Mouse (Mus musculus) liver, embryonic 14.5 days (tissue): ENCODE results near the gene Scarb1. TPM values are rescaled to one million over a fixed set of nuclear protein-coding genes. Genes with fewer than 3 reads are reported as not detected.

Experiments
- ATAC-seq: fragments of 200-750 bp; cut with Nextera tagmentation; 2 replicates; pipeline ENCODE4 v1.8.0; 2017; ENCODE audit warnings: moderate number of reproducible peaks, mild to moderate bottlenecking, moderate library complexity; ENCODE audit not compliant: insufficient read depth
- DNase-seq, 3 experiments: peaks; one replicate each; pipeline ENCODE4 v3.0.0-alpha.2; 2012 to 2013; ENCODE audit warnings: low read depth in 3 of 3, low spot score in 3 of 3
- H3K27ac ChIP-seq: fragments of 300-500 bp; sonication (generic); 2 replicates; pipeline ENCODE4 v1.5.1; 2014; ENCODE audit warnings: moderate library complexity, mild to moderate bottlenecking, control low read depth, inconsistent platforms
- H3K27me3 ChIP-seq: fragments of 300-500 bp; sonication (generic); 2 replicates; pipeline ENCODE4 v1.6.1; 2014; ENCODE audit warnings: mild to moderate bottlenecking, low read length, moderate library complexity; ENCODE audit not compliant: control insufficient read depth, insufficient read depth
- H3K36me3 ChIP-seq: fragments of 300-500 bp; sonication (generic); replicated peaks from 2 replicates; pipeline ENCODE4 v1.6.1; 2014; ENCODE audit warnings: low read depth; ENCODE audit not compliant: control insufficient read depth, insufficient read depth
- H3K4me1 ChIP-seq, 2 experiments: fragments of 200-500 bp in 1 of 2; fragments of 300-500 bp in 1 of 2; sonication (generic) in 1 of 2; replicated peaks; 2 replicates each; pipeline ENCODE4 v1.6.1; 2012 to 2014; ENCODE audit warnings: antibody characterized with exemption in 1 of 2, inconsistent platforms in 1 of 2, low read length in 1 of 2; ENCODE audit not compliant: control insufficient read depth in 2 of 2, insufficient read depth in 2 of 2
- H3K4me2 ChIP-seq: fragments of 300-500 bp; sonication (generic); 2 replicates; pipeline ENCODE4 v1.6.1; 2014; ENCODE audit warnings: low read depth, mild to moderate bottlenecking, control low read depth, moderate library complexity
- H3K4me3 ChIP-seq, 2 experiments: fragments of 200-500 bp in 1 of 2; fragments of 300-500 bp in 1 of 2; sonication (generic) in 1 of 2; 2 replicates each; pipeline ENCODE4 v1.5.1; 2012 to 2014; ENCODE audit warnings: low read depth in 2 of 2, low read length in 2 of 2, mild to moderate bottlenecking in 2 of 2, control low read depth in 1 of 2, inconsistent platforms in 1 of 2, moderate library complexity in 1 of 2; ENCODE audit not compliant: insufficient read depth in 1 of 2
- H3K9ac ChIP-seq: fragments of 300-500 bp; sonication (generic); replicated peaks from 2 replicates; pipeline ENCODE4 v1.6.1; 2014; ENCODE audit warnings: mild to moderate bottlenecking, control low read depth, moderate library complexity
- H3K9me3 ChIP-seq: fragments of 300-500 bp; sonication (generic); 2 replicates; pipeline ENCODE4 v1.6.1; 2016; ENCODE audit warnings: low read length, mixed read lengths; ENCODE audit not compliant: control insufficient read depth
- CTCF ChIP-seq: IDR thresholded peaks from 2 replicates; pipeline ENCODE4 v1.5.1; 2016; ENCODE audit warnings: antibody characterized with exemption, low read depth, control low read depth
- EP300 ChIP-seq: IDR thresholded peaks from 2 replicates; pipeline ENCODE4 v1.6.1; 2016; ENCODE audit warnings: antibody characterized with exemption, low read depth
- WGBS: fragments of 180-500 bp; shearing (Covaris S2); extraction: QIAGEN DNeasy Blood & Tissue Kit; methylation state at CpG from one replicate; pipeline ENCODE4 v1.1.7; 2014; ENCODE audit not compliant: insufficient replicate concordance; 5-methylcytosine and 5-hydroxymethylcytosine counted together
- polyA plus RNA-seq, 2 experiments: library from polyadenylated mRNA; depleted of rRNA in 1 of 2; stranded (reverse) in 1 of 2; unstranded in 1 of 2; fragments of >200 nt; fragmentation: Nextera tagmentation in 1 of 2; extraction: Ambion mirVana in 1 of 2; gene quantifications; 2 replicates each; pipeline versions ENCODE4 v1.2.1 to v1.2.3; 2012 to 2014

Gene Scarb1
- polyA plus RNA-seq, 2 experiments, result 41.6 to 50.1 TPM

DNA sequence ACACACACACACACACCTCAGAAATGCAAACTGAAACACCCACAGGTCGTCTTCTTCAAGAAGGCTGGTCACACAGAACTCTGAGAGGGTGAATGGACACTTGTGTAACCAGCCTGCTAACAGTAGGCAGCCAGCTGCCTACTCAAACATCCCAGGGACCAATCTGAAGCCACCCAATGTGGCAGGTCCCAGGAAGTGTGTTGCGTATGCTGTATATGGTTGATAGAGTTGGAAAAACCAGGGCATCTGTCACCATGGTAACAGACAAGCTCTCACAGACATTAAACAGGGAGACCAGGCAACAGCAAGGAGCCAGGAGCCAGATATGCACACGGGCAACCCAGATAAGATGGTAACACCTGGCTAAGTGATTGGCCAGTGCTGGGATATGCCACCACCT lies 19.1 kb downstream of the Scarb1 start:
- Histone ChIP-seq H3K4me2 (no peak overlapping the region), H3K9me3 (no peaks in the 10 kb centered on the region), H3K36me3 (peaks cover 2% of the 10 kb centered on the region; the same call in 1 of the 2 replicates), H3K27me3 (no peaks in the 10 kb centered on the region), H3K27ac (no peak overlapping the region), H3K4me3 (no peak overlapping the region), H3K4me1 (no peaks in the 10 kb centered on the region; a peak in 2 of 4 replicates), H3K9ac (no peak overlapping the region)
- TF ChIP-seq EP300 (no peak), CTCF (no peak)
- DNase-seq (no peak), ATAC-seq (no peak)
- WGBS, result 53% methylated on average over 3 of the region's 3 CpGs

DNA sequence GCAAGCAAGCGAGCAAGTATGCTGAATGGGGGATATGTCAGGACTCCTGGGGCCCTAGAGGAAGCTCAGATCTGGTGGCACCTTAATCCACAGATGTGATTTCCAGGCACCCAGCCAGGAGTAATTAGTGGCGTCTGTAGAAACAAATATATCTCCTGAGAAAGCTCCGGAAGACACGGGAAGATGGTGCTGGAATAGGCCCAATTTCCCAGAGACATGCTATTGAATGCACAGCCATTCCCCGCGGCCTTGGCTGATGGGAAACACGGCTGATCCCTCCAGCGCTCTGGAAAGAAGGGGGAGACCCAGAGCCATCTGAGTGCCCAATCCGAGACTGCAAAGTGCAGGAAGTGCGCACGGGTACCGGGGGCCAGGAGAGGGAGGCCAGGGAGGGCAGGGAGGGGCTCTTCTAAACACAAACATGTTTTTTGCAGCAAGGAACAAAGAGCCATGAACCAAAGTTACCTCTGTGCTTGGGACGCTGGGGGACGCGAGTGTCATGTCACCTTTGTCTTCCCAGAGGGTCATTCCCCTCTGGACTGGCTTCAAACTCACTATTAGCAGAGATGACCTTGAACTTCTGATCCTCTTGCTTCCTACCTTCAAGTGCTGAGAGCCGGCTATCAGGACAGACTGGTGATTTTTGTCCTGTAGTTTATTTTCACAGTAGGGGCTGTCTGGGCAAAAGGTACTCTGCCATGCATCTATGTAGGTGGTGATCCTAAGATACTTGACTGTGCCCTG lies 21.7 kb downstream of the Scarb1 start:
- DNase-seq (no peak), ATAC-seq (no peak)
- H3K4me1 ChIP-seq, result peaks cover 0 to 7% of the 10 kb centered on the region in 2 experiments; a peak in 2 of 4 replicates
- H3K27ac ChIP-seq, result no peak overlapping the region
- no peaks in the 10 kb centered on the region for H3K36me3 ChIP-seq
- TF ChIP-seq CTCF, result no peak
- no peak for TF ChIP-seq EP300
- WGBS, result 83% methylated on average over 16 of the region's 16 CpGs
- H3K4me2 ChIP-seq, result no peak overlapping the region
- H3K9me3 ChIP-seq, result no peaks in the 10 kb centered on the region
- H3K4me3 ChIP-seq, result no peak overlapping the region
- no peak overlapping the region for H3K9ac ChIP-seq
- H3K27me3 ChIP-seq, result no peaks in the 10 kb centered on the region

DNA sequence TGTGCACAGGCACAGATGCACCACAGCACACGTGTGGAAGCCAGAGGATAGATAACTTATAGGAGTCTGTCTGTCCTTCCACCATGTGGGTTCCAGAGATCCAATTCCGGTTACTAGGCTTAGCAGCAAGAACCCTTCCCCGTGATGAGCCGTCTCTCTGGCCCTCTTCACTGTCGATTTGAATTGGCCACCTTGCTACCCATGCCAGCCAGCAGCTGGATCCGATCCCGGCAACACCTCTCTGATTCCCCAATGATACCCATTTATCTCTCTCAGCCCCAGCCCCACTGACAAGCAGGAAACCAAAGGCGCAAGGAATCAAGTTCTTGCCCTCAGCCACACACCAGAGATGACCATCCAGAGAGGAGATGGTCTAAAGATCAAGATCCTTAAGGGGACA lies 22.9 kb downstream of the Scarb1 start:
- Histone ChIP-seq H3K9ac (no peak overlapping the region), H3K27me3 (no peaks in the 10 kb centered on the region), H3K4me3 (no peak overlapping the region), H3K4me1 (peaks cover 0 to 14% of the 10 kb centered on the region in 2 experiments; a peak in 2 of 4 replicates), H3K36me3 (no peaks in the 10 kb centered on the region), H3K4me2 (no peak overlapping the region), H3K9me3 (no peaks in the 10 kb centered on the region), H3K27ac (no peak overlapping the region)
- DNase-seq (no peak), ATAC-seq (no peak)
- 70% methylated on average over 8 of the region's 8 CpGs for WGBS
- TF ChIP-seq EP300 (no peak), CTCF (no peak)

DNA sequence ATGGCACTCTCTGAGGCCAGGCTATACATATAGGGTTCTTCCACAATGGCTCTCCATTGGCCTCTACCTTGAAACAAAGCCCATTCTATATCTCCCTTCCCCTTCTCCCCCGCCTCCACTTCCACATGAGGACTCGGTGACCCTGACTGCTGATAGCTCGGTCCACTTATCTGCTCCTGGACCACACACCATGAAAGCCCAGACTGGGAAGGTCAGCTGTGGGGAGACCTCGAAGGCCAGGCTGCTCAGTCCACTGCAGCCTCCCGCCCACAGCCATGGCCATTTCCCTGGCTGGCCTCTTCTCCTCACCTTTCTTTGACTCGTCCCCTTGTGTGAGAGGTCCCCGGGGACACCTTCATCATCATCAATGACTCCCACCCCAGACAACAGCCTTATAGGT lies 23.6 kb downstream of the Scarb1 start:
- TF ChIP-seq EP300 (no peak), CTCF (no peak)
- H3K4me2 ChIP-seq, result no peak overlapping the region
- no peaks in the 10 kb centered on the region for H3K36me3 ChIP-seq
- no peak overlapping the region for H3K9ac ChIP-seq
- H3K4me3 ChIP-seq, result no peak overlapping the region
- H3K9me3 ChIP-seq, result no peaks in the 10 kb centered on the region
- ATAC-seq (no peak), DNase-seq (no peak)
- H3K4me1 ChIP-seq, result peaks cover 0 to 14% of the 10 kb centered on the region in 2 experiments; a peak in 2 of 4 replicates
- WGBS, result 59% methylated on average over 7 of the region's 7 CpGs
- no peak overlapping the region for H3K27ac ChIP-seq
- H3K27me3 ChIP-seq, result no peaks in the 10 kb centered on the region

DNA sequence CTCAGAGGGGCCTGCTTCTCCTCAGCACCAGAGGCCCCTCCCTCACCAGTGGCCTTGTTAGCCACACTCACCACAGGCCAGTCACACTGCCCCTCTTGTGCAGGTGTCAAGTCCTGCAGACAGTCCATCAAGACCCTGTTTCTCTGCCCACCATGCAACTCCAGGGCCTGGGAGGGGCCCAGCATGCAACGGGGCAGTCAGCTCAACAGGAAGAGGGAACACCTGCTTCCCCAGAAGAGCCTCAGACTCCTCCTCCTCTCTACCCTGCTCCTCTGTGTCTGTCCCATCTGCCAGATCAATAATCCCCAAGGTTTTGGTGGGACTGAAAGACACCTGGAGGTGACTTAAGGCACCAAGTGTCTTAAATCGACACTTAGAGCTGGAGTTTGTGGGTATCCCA lies 24.1 kb downstream of the Scarb1 start:
- H3K4me1 ChIP-seq, result peaks cover 0 to 14% of the 10 kb centered on the region in 2 experiments; a peak in 2 of 4 replicates
- WGBS, result 54% methylated on average over 2 of the region's 2 CpGs

More for the DNA sequence above, 24.1 kb downstream of the Scarb1 start:
- TF ChIP-seq CTCF, result no peak
- no peak for TF ChIP-seq EP300
- Histone ChIP-seq H3K36me3 (no peaks in the 10 kb centered on the region), H3K4me3 (no peak overlapping the region), H3K27ac (no peak overlapping the region), H3K9me3 (no peaks in the 10 kb centered on the region), H3K9ac (no peak overlapping the region), H3K27me3 (no peaks in the 10 kb centered on the region), H3K4me2 (no peak overlapping the region)
- DNase-seq, result no peak
- no peak for ATAC-seq
